Mouse (Mus musculus) hindbrain, postnatal 0 days (tissue): ENCODE data around the gene Trim62. TPM values are rescaled to one million over a fixed set of nuclear protein-coding genes. Genes with fewer than 3 reads are reported as not detected.

Experiments
- ATAC-seq: fragments of 200-750 bp; cut with Nextera tagmentation; 2 replicates; pipeline ENCODE4 v1.8.0; 2017; ENCODE audit warnings: mild to moderate bottlenecking, moderate TSS enrichment, moderate library complexity
- DNase-seq: peaks from one replicate; pipeline ENCODE4 v3.0.0-alpha.2; 2015; ENCODE audit warnings: low spot score
- H3K27ac ChIP-seq: fragments of 300-500 bp; sonication (generic); 2 replicates; pipeline ENCODE4 v1.5.1; 2014; ENCODE audit warnings: mild to moderate bottlenecking
- H3K27me3 ChIP-seq: fragments of 300-500 bp; sonication (generic); 2 replicates; pipeline ENCODE4 v1.6.1; 2014; ENCODE audit warnings: low read length, mixed read lengths; ENCODE audit not compliant: insufficient read depth
- H3K36me3 ChIP-seq: fragments of 300-500 bp; sonication (generic); 2 replicates; pipeline ENCODE4 v1.6.1; 2014; ENCODE audit warnings: low read length, mixed read lengths; ENCODE audit not compliant: insufficient read depth
- H3K4me1 ChIP-seq: fragments of 300-500 bp; sonication (generic); 2 replicates; pipeline ENCODE4 v1.6.1; 2014; ENCODE audit warnings: antibody characterized with exemption, low read length, mixed read lengths; ENCODE audit not compliant: insufficient read depth
- H3K4me2 ChIP-seq: fragments of 300-500 bp; sonication (generic); 2 replicates; pipeline ENCODE4 v1.6.1; 2014; ENCODE audit warnings: low read depth, mild to moderate bottlenecking, low read length, moderate library complexity, mixed read lengths
- H3K4me3 ChIP-seq: fragments of 300-500 bp; sonication (generic); 2 replicates; pipeline ENCODE4 v1.5.1; 2014; ENCODE audit warnings: low read length
- H3K9ac ChIP-seq: fragments of 300-500 bp; sonication (generic); replicated peaks from 2 replicates; pipeline ENCODE4 v1.6.1; 2014; ENCODE audit warnings: mild to moderate bottlenecking, low read length, moderate library complexity, mixed read lengths
- H3K9me3 ChIP-seq: fragments of 300-500 bp; sonication (generic); 2 replicates; pipeline ENCODE4 v1.6.1; 2016; ENCODE audit warnings: low read length, mixed read lengths
- CTCF ChIP-seq: IDR thresholded peaks from 2 replicates; pipeline ENCODE4 v1.5.1; 2016; ENCODE audit warnings: antibody characterized with exemption, control low read depth, low read depth
- WGBS: fragments of 180-500 bp; shearing (Covaris S2); extraction: QIAGEN DNeasy Blood & Tissue Kit; methylation state at CpG from one replicate; pipeline ENCODE4 v1.1.7; 2014; 5-methylcytosine and 5-hydroxymethylcytosine counted together
- polyA plus RNA-seq: library from polyadenylated mRNA; unstranded; fragments of >200 nt; fragmentation: Nextera tagmentation; extraction: Ambion mirVana; gene quantifications from 2 replicates; pipeline ENCODE4 v1.2.1, GENCODE M21; 2015
- total RNA-seq: library from RNA; depleted of rRNA; stranded (reverse); fragments of >200 nt; gene quantifications from 2 replicates; pipeline ENCODE4 v1.2.3, GENCODE M21; 2014

The Trim62 gene
- total and polyA plus RNA-seq, 2 experiments from 2014 or later = 27.9 to 30.8 TPM

DNA sequence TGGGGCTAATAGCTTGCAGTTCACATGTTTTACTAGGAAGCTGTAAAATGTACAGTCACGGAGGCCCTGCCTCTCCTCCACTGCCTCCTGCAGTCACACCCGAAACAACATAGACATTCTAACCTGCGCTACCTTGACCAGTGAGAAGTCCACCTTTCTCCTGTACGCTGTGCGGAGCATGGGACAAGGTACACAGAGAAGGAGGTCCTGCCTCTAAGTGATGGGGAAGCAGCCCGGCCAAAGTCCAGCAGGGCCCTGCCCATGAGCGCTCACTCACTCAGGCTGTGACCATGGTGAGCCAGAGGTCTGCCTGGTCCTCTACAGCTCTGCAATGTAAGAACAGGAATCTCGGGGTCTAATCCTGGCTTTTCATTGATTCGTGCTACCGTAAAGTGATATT is 28.7 kb downstream of the Trim62 start:
- Histone ChIP-seq H3K9ac (no peak overlapping the region), H3K4me1 (no peaks in the 10 kb centered on the region), H3K9me3 (no peaks in the 10 kb centered on the region), H3K4me2 (no peak overlapping the region), H3K4me3 (no peak overlapping the region), H3K36me3 (peaks cover 14% of the 10 kb centered on the region; the same call in 1 of the 2 replicates), H3K27me3 (no peaks in the 10 kb centered on the region), H3K27ac (no peak overlapping the region)
- no peak for DNase-seq
- ATAC-seq = no peak
- 92% methylated on average over 10 of the region's 10 CpGs for WGBS
- TF ChIP-seq CTCF = no peak

GRCm38 (mm10) chr4:128913794-128914193 is 30.4 kb downstream of the Trim62 start:
- H3K27me3 ChIP-seq = no peaks in the 10 kb centered on the region
- ATAC-seq (no peak), DNase-seq (peak; percentile 33)
- no peak overlapping the region for H3K9ac ChIP-seq
- no peak overlapping the region for H3K4me2 ChIP-seq
- no peak overlapping the region for H3K4me3 ChIP-seq
- no peaks in the 10 kb centered on the region for H3K9me3 ChIP-seq
- WGBS = 29% methylated on average over 4 of the region's 4 CpGs
- no peak overlapping the region for H3K27ac ChIP-seq
- H3K4me1 ChIP-seq = no peaks in the 10 kb centered on the region
- peaks cover 14% of the 10 kb centered on the region; the same call in 1 of the 2 replicates for H3K36me3 ChIP-seq
- TF ChIP-seq CTCF = no peak

DNA sequence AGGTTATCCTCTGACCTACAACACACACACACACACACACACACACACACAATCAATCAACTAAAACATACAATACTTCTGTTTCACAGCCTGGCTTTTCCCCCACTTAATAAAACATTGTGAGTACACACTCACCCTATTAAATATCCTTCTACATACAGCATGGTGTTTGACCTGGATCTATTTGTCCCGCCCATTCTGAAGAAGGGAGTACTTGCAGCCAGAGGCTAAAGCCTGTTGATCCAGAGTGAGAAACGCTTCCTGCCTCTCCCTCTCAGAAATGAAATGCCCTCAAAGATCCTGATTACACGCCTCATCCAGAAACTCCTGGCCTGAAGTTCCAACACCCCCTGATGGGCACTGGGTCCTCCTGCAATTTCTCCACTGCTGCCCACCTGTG is 33.7 kb downstream of the Trim62 start:
- no peaks in the 10 kb centered on the region for H3K9me3 ChIP-seq
- no peak for ATAC-seq
- H3K4me2 ChIP-seq = no peak overlapping the region
- H3K9ac ChIP-seq = no peak overlapping the region
- no peak for DNase-seq
- no peaks in the 10 kb centered on the region for H3K4me1 ChIP-seq
- H3K36me3 ChIP-seq = no peaks in the 10 kb centered on the region
- H3K4me3 ChIP-seq = no peak overlapping the region
- WGBS = 67% methylated on average over 3 of the region's 3 CpGs
- H3K27ac ChIP-seq = no peak overlapping the region
- no peaks in the 10 kb centered on the region for H3K27me3 ChIP-seq
- TF ChIP-seq CTCF = no peak

GRCm38 (mm10) chr4:128917756-128918155 is 34.4 kb downstream of the Trim62 start:
- H3K36me3 ChIP-seq = no peaks in the 10 kb centered on the region
- H3K4me2 ChIP-seq = no peak overlapping the region
- no peaks in the 10 kb centered on the region for H3K9me3 ChIP-seq
- no peaks in the 10 kb centered on the region for H3K27me3 ChIP-seq
- ATAC-seq (no peak), DNase-seq (peak; percentile 38)
- no peaks in the 10 kb centered on the region for H3K4me1 ChIP-seq
- no peak overlapping the region for H3K4me3 ChIP-seq
- H3K27ac ChIP-seq = no peak overlapping the region
- 60% methylated on average over 6 of the region's 6 CpGs for WGBS
- no peak overlapping the region for H3K9ac ChIP-seq
- no peak for TF ChIP-seq CTCF

DNA sequence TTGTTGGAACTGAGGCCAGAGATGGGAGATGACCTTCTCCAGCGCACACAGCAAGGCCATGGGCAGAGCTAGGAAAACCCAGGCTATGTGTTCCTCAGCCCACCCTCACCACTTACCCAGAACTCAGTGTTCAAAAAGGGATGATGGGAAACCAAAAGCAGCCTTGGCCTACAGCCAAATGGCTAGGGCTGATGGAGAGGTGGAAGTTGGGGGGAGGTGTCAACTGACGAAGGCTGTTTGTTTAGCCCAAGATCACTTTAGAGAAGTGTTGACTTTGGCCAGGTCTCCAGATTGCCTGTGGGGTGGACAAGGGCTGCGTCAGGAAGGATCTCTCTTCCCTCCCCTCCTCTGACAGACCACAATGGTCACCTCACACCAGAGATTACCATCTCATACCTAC is 34.8 kb downstream of the Trim62 start:
- WGBS = 48% methylated on average over 3 of the region's 3 CpGs
- Histone ChIP-seq H3K4me3 (no peak overlapping the region), H3K27ac (no peak overlapping the region), H3K27me3 (no peaks in the 10 kb centered on the region), H3K9me3 (no peaks in the 10 kb centered on the region), H3K36me3 (no peaks in the 10 kb centered on the region), H3K4me1 (no peaks in the 10 kb centered on the region), H3K4me2 (no peak overlapping the region), H3K9ac (no peak overlapping the region)
- TF ChIP-seq CTCF = no peak
- DNase-seq (peak; percentile 32), ATAC-seq (no peak)

- no peaks in the 10 kb centered on the region for H3K36me3 ChIP-seq
- WGBS = 32% methylated on average over 10 of the region's 10 CpGs
- DNase-seq (no peak), ATAC-seq (0 out of 2 replicates have a peak, but pooled peaks have one; percentile 32)
- no peak overlapping the region for H3K9ac ChIP-seq
- no peaks in the 10 kb centered on the region for H3K9me3 ChIP-seq
- H3K27ac ChIP-seq = no peak overlapping the region
- no peaks in the 10 kb centered on the region for H3K4me1 ChIP-seq
- no peak for TF ChIP-seq CTCF
- no peaks in the 10 kb centered on the region for H3K27me3 ChIP-seq
- no peak overlapping the region for H3K4me3 ChIP-seq
- H3K4me2 ChIP-seq = no peak overlapping the region
Observed at GRCm38 (mm10) chr4:128919106-128919505, 35.7 kb downstream of the Trim62 start.

DNA sequence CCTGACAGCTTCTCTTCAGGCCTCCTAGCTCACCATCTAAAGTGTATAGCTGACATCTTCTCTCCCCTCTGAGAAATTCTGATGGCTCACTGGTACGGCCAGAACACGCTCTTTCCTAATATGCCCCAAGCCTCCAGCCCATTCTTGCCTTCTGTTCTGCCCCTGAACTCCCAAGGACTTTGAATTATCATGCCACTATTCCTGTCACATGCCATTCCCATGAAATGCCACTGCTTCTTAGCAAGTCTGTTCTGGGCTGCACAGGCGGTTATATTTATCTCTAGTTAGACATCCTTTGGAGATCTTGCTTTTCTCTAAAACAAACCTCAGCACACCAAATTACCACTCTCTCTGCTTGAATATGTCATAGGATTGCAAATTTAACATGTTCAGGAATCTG is 40.2 kb downstream of the Trim62 start:
- no peaks in the 10 kb centered on the region for H3K9me3 ChIP-seq
- no peak for TF ChIP-seq CTCF
- no peak overlapping the region for H3K27ac ChIP-seq
- H3K9ac ChIP-seq = no peak overlapping the region
- H3K4me2 ChIP-seq = no peak overlapping the region
- H3K4me1 ChIP-seq = no peaks in the 10 kb centered on the region
- no peaks in the 10 kb centered on the region for H3K36me3 ChIP-seq
- WGBS = 88% methylated on average over 3 of the region's 3 CpGs
- no peaks in the 10 kb centered on the region for H3K27me3 ChIP-seq
- H3K4me3 ChIP-seq = no peak overlapping the region
- ATAC-seq (no peak), DNase-seq (no peak)
